Mouse (Mus musculus): Measurements from ENCODE around the gene Ndufaf5.
A peak's percentile ranks its signal among the peaks of the same experiment; 100 is the strongest.
"Not testable (repeated sequence)": the region's sequence is repeated elsewhere in the genome, so short reads cannot be mapped to it uniquely, and the experiment has no call there.

The Ndufaf5 gene

DNA sequence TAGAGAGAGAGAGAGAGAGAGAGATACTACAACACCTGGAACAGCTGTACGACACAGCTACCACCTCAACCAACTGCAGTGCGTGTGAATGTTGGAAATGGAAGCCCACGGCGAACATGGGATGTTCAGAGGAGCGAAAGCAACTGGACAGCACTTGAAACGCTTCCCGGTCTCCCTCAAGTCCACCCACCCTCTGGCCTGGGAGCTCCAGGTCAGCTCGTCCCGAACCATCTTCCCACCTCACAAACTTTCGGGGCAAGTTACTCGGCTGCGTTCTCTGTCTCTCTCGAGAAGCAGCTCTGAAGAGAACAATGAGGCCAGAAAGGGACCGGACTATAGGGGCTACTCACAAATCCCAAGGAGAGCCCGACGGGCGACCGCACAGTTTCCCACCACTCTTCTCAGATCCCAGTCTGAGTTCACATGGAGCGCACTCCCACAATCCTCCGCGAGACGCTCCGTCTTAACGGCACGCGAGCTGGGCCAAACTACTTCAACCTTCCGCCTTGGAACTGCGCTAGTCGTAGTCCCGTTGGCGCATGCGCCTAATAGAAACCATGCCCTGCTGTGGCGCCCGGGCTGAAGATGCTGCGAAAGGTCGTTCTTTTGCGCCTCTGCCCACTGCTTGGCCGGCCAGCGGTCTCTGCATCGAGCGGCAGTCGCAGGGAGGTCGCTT lies at the start of gene Ndufaf5, which contains the start of gene Esf1:
Ndufaf5 (plus strand) TSS at position 523 of the 676 bp plus-strand sequence.
Esf1 (minus strand) TSS at position 438 of the 676 bp plus-strand sequence.
- DNase-seq, result peak; percentile 96

DNA sequence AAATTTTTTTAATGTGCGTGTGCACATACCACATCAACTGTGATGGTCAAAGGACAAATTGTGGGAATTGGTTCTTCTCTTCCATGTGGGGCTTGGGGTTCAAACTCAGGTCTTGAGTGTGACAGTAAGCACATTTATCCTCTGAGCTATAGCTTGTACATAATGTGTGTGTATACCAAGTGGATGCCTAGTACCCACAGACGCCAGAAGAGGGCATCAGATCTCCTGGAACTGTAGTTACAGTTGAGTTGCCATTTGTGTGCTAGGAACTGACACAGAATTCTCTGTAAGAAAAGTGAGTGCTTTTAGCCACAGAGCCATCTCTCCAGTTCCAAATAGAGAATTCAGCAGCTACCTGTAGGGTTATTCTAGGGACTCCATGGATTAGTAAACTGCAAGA lies 44.9 kb upstream of the Ndufaf5 start:
- no peak for DNase-seq

DNA sequence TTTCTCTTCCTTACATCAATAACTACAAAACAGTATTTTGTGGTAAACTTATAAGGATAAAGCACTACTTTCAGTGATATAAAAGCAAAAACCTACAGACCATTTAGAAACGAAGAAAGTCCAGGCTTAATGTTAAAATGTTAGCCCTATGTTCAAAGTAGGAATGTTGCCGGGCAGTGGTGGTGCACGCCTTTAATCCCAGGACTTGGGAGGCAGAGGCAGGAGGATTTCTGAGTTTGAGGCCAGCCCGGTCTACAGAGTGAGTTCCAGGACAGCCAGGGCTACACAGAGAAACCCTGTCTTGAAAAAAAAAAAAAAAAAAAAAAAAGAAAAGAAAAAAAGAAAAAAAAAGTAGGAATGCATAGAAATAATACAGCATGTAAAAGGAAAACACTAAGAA lies 18.7 kb upstream of the Ndufaf5 start, which contains the start of gene Gm17374:
Gm17374 (plus strand) TSS at position 301 of the 400 bp plus-strand sequence.
- DNase-seq, result not testable (repeated sequence)

DNA sequence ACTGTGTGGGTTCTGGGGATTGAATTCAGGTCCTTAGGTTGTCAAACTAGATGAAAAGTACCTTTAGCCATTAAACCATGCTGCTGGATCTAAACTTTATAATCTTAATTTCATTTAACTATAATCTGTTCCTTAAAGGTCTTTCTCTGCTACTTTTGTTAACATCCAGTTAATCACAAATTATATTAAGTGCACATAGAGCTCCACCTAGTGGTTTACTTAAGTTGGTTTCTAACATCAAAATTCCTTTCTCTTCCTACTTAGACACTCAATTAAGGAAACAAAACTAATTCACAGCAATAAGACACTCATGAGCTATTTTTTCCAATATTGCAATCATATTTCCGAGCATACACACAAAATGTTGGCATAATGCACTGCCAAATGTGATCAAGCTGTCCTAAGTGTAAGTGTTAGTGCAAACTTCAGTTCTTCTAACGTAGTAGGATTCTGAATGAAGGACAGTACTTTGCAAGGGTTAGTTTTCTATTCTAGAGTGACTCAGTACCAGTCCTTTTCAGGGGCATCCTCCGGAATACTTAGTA lies 11.2 kb upstream of the Ndufaf5 start:
- DNase-seq, result no peak

DNA sequence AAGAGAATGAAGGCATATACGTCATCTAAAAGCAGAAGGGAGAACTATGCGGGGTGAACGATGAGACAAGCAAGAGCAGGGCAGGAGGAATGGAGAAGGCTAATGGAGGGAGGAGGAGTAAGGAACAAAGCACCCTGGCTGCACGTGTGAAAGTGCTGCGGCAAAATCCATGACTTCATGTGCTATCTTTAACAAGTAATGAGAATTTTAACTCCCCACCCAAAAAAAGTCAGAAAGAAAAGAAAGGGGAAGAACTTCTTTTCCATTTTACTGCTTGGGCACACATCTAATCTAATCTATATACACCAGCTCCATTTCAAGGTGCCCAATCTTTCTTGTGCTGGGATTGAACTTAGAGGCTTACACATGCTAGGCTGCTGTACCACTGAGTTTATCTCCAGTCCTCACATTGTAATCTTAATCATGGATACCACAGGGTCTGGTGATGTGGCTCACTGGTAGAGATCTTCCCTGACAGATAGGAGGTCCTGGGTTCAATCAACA lies 7.0 kb upstream of the Ndufaf5 start:
- DNase-seq, result no peak

DNA sequence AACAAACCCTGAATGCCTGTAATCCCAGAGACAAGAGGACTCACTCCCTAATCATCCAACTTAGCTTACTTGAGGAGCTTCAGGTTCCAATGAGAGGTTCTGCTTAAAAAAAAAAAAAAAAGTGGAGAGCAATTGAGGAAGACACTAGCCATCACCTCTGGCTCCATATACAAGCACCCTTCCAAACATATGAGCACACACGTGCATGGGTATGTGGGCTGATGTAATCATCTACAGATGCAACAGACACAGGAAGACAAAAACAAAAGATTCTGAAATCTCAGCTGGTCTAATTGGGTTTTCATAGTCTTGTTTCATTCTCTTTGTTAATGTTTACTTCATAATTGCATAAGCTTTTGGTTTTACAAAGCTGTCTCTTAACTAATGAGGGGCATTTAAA lies 1.4 kb upstream of the Ndufaf5 start:
- no peak for DNase-seq

DNA sequence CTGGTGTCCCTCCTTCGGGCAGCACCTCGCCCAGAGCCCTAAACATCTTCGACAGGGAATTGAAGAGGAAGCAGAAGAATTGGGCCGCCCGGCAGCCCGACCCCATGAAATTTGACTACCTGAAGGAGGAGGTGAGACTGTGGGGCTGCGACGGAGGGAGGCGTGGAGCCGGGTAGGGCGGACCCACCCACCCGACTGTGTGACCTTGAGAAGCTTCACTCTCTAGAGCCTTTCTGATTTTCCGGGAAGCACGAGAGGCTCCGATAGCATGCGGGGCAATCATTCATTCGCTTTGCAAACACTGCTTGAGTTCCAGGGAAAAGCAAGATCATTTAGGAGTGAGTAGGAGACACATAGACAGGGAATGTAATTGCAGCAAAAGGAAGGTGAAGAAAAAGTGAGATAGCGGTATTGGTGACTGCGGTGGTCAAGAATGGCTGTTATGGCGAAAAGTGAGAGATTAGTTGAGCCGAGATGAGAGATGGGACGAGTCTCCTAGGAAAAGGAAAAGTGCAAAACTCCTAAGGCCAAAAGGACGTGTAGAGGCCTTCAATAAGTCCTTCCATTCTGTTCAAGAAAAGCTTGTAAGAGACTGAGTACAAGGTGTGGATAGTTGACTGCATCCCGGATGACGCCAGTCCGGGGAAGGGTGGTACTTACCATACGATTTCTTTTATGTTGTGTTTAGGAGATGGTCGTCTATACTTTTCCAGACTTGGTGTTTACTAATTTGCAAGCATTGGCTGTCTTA lies 529 bp downstream of the Ndufaf5 start:
- peak; percentile 4 for DNase-seq

DNA sequence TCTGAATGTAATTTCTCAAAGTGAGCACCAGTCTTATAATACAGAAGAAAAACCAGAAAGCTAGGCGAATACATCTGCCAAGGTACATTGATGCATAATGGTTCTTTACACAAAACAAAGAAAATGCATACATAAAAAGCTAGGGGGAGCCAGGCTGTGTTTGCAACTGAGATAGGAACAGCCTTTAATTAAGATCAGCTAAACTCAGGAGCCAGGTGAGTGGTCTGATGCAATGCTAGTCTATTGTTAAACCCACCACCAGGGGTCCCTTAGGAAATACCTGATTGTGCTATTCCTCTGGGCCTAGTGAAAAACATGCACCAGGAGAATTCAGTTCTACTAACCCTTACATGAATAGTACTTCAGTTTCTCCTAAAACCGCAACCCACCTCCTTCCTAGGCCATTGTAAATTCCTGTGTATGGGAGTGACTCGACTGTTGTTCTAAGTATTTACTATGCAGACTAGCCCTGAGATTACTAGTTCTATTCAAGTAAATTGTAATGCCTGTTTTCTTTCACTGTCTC lies 15.3 kb downstream of the Ndufaf5 start:
- DNase-seq, result not testable (repeated sequence)

DNA sequence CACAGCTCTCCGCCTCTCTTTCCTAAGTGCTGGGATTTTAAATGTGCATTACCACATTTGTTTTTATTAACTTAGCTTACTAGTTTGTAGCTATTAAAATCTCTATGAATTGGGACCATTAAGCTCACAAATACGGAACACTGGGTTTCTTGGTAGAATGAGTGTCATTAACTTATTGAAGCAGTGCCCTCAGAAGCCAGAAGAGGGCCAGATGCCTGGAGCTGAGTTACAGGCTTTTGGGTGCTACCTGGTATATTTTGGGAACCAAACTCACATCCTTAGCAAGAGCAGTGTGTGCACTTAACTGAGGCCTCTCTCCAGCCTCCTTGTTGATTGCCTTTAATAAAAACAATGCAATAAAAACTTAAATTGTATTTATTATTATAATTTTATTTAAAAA lies 30.3 kb downstream of the Ndufaf5 start:
- no peak for DNase-seq

DNA sequence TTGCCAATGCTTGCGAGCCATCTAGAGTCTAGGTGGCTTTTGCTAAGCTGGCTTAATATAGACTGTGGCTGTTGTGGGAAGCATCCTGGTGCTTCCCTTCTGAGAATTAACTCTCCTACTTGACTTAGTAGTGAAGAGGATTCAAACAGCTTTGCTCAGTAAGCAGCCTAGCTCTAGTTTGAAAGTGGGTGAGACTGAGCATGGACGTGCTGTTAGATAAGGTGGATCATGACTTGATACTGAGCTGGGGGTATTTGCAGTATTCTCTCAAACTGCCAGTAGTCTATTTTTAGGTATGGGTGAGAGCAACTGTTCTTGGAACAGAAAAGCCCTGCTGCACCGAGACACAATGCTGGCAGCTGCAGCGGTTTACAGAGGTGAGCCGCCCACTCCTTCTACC lies 32.1 kb downstream of the Ndufaf5 start:
- DNase-seq, result no peak

DNA sequence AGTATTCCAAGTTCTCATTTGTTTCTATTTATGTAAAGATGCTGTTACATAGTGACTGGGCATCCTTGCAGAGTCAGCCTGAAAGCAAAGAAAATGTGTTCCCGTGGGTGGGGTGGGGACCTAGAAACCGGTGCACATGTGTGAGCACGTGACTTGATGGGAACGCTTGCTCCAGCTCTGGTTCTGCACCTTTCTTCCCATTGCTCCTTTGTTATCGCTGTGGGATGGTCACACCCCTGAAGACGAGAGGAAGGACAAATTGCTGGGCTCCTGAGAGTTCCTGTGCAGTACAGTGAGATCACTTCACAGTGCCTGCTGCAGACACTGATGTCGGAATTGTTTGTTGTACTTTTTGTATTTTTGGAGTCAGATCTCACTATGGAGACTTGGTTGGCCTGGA lies 33.3 kb downstream of the Ndufaf5 start:
- DNase-seq, result no peak

DNA sequence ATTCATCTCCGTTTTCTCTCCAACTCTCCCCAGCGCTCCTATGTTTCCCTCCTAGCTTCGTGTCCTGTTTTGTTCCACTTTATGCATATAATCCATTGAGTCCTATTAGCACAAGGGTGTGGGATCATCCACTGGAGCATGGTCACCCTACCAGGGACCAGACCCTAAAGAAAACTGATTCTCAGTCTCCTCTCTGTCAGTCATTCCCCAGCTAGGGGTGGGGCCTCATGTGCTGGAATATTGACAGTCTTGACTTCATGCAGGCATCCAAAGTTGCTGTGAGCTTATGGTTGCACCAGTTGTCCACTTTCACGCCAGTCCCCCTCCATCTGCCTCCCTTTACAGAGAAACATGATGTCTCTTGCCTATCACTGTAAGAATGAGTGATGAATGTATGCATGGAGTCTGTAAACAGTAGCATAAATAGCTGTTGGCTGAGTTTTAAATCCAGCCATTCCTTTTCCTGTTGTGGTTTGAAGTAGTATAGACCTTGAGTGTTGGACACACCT lies 44.1 kb downstream of the Ndufaf5 start:
- DNase-seq, result no peak

DNA sequence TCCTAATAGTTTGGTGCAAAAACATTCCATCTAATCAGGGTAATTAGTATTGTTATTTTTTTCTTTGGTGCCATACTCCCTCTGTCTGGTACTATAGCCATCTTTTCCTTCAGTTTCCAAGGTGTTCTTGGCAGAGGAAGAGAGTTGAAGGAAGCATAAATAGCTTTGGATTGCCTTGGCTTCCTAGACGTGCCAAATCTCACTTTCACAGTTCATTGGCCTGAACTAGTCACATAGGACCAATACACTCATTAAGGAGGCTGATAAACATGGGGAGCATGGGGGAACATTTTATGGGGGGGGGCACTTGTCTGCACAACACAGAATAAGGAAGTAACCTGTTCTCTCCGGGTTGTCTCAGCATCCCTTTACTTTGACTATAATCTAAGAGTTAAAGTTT lies 45.0 kb downstream of the Ndufaf5 start:
- no peak for DNase-seq

DNA sequence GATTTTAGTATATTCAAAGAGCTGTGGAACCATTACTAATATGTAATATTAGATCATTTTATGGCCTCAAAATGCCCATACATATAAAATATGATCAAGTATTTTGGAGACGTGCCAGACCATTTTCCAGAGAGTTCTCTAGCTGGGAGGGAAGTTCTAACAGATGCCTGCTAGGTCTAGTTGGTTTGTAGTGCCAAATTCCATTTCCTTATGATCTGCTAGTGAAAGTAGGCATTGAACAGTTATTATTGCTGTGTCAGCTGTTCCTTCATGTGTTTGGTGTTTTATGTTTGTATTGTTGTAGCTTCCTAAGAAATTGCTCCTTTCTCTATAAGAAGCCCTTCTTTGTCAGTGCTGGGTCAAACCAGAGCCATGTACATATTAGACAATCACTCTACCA lies 45.5 kb downstream of the Ndufaf5 start:
- DNase-seq, result no peak

DNA sequence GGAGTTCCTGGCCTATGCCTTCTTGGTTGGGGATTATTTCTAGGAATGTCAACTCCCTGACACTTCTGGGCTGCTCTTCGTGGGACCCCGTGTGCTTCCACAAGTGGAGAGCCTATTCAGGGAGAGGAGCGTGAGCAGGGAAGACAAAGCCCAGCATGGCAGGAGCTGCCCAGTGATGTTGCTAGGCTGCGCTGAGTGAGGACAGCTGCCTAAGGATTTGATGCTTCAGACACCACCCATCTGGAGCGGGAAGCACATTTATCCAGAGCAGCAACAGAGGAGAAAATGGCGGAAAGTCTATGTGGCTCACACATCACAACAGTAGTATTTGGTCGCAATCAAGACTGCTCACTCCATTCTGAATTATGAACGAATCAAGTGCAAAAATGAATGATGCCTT lies 49.9 kb downstream of the Ndufaf5 start:
- DNase-seq, result no peak

DNA sequence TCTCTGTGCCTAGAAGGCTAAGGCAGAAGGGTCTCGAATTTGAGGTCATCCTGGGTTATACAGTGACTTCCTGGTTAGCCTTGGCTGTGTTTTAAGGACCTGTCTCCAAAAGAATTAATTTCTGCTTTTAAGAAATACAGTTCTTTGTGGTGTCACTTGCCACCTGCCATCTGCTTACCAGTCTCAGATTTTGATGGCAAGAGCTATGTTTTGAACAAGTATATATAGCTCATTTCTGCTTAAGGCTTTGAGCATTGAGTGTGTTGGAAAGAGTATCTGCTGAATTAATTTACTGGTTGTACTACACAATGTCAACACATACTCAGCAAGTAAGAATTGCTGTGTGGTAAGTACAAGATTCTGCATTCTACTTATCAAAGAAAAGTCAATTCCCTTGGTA lies 59.8 kb downstream of the Ndufaf5 start:
- DNase-seq, result no peak

DNA sequence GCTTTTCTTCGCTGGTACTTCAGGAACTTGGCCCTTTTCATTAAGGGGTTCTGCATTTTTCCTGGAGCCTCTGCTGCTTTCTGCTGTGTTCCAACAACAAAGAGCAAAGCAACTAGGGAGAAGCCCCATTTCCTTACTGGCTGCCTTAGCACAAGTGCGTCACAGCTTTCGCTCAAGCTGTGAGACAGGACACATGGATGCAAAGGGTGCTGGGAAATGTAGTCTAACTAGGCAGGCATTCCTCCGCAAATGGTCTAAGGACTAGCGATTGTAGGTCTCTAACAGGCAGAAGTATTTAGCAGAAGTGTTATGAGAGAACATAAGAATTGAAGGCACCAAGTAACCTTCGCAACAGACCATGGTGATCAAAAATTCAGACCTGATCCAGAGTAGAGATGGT lies 66.8 kb downstream of the Ndufaf5 start:
- DNase-seq, result no peak

DNA sequence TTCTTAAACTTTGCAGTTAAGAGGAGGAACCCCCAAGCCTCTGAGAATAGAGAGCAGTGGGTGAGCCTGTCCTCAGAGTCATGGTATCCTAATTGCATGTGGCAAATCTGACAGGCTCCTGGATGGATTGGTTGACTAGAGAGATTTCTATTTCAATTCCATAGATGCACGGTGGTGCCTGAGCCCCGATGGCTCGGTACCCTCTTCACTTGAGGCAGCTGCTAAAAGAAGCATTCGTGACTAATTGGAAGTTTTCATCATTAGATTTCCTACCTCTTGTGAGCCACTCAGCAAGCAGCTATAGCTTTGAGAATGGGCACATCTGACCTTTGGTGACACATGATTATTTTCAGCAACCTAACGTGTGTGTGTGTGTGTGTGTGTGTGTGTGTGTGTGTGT lies 71.9 kb downstream of the Ndufaf5 start:
- DNase-seq, result no peak

DNA sequence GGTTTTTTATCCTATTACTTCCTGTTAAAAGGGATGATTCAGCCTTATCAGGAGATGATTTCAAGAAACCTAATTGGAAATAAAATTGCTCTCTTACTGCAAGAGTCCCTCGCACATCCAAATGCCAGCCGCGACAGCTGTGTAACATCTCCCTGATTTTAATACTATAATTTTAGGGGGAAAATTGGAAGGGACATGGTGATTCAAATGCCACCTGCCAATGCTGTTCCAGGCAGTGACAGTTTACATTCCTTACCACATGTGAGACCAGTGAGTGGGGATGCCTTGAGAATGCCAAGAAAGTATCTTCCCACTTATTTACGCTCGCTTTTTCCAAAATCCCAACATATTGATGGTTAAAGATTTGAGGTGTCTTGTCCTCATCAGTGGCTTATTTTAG lies 72.7 kb downstream of the Ndufaf5 start:
- no peak for DNase-seq

Measured in cerebellum, adult 11-12 months (tissue).